In genomic region chr5:102069051-102069766, GRCm38 (mm10) we compare ENCODE assay signal across 8 mouse cellular contexts. TPM values are rescaled to one million over a fixed set of nuclear protein-coding genes. Genes with fewer than 3 reads are reported as not detected.
DNase-seq lines count a peak whose midpoint lies in the region; ATAC-seq and TF ChIP-seq lines count a peak whose summit lies in the region.

No protein-coding gene starts in this region.

- TF ChIP-seq POLR2A in bone marrow, adult 2 months (IDR thresholded peaks at IDR 0.05; ENCODE audit: borderline replicate concordance, control insufficient read depth, low read depth, low read length): no peak
- no peak; the same call in 1 of the 2 replicates for TF ChIP-seq POLR2A in embryonic fibroblast, embryonic 13.5 days (IDR thresholded peaks at IDR 0.05; ENCODE audit: low read depth, low read length)

- peak overlapping the region; percentile 95 for H3K9ac ChIP-seq in heart, embryonic 14.5 days (ENCODE audit: low read length)
- H3K9ac ChIP-seq in lung, embryonic 14.5 days: peak overlapping the region; percentile 96
- peak overlapping the region; percentile 98 for H3K9ac ChIP-seq in neural tube, embryonic 15.5 days (replicated peaks)

- no peaks in the 10 kb centered on the region for H3K4me1 ChIP-seq in bone marrow, adult 2 months (ENCODE audit: control insufficient read depth, insufficient read depth, low read length)
- no peaks in the 10 kb centered on the region for H3K4me1 ChIP-seq in embryonic fibroblast, embryonic 13.5 days (ENCODE audit: control insufficient read depth, insufficient read depth, low read length)
- H3K4me1 ChIP-seq in heart, embryonic 14.5 days (ENCODE audit: control insufficient read depth in 2 of 2, insufficient read depth in 2 of 2, low read length in 2 of 2): peaks cover 0 to 15% of the 10 kb centered on the region in 2 experiments; a peak in 3 of 4 replicates
- peaks cover 3% of the 10 kb centered on the region; the same call in 1 of the 2 replicates for H3K4me1 ChIP-seq in lung, embryonic 14.5 days (ENCODE audit: insufficient read depth)
- peaks cover 54% of the 10 kb centered on the region for H3K4me1 ChIP-seq in neural tube, embryonic 15.5 days

- no peaks in the 10 kb centered on the region for H3K9me3 ChIP-seq in heart, embryonic 14.5 days (ENCODE audit: control insufficient read depth, low read length)
- H3K9me3 ChIP-seq in lung, embryonic 14.5 days (ENCODE audit: low read depth, low read length): no peaks in the 10 kb centered on the region
- no peaks in the 10 kb centered on the region for H3K9me3 ChIP-seq in neural tube, embryonic 15.5 days (replicated peaks)

- peak; percentile 29 for DNase-seq in 3T3-L1 (ENCODE audit: low read depth, low spot score)
- DNase-seq in kidney, postnatal 36 days: peak; percentile 48 to 80
- DNase-seq in lung, embryonic 14.5 days: peak; percentile 78

- peak overlapping the region; percentile 86 for H3K4me2 ChIP-seq in heart, embryonic 14.5 days (ENCODE audit: low read length)
- peak overlapping the region; percentile 88 for H3K4me2 ChIP-seq in lung, embryonic 14.5 days
- H3K4me2 ChIP-seq in neural tube, embryonic 15.5 days: peak overlapping the region; percentile 71

- TF ChIP-seq CTCF in bone marrow, adult 2 months (IDR thresholded peaks at IDR 0.05; ENCODE audit: control insufficient read depth, insufficient read depth, low read length): no peak
- TF ChIP-seq CTCF in embryonic fibroblast, embryonic 13.5 days (IDR thresholded peaks at IDR 0.05; ENCODE audit: borderline replicate concordance, insufficient read depth, low read length): no peak
- no peak for TF ChIP-seq CTCF in lung, embryonic 14.5 days (IDR thresholded peaks at IDR 0.05; ENCODE audit: low read depth)

- H3K27me3 ChIP-seq in heart, embryonic 14.5 days (ENCODE audit: control insufficient read depth, insufficient read depth, low read length): no peaks in the 10 kb centered on the region
- no peaks in the 10 kb centered on the region for H3K27me3 ChIP-seq in lung, embryonic 14.5 days (ENCODE audit: insufficient read depth, low read length)
- no peaks in the 10 kb centered on the region for H3K27me3 ChIP-seq in neural tube, embryonic 15.5 days (replicated peaks)

- peak; percentile 87 for ATAC-seq in heart, embryonic 14.5 days (ENCODE audit: insufficient number of reproducible peaks, insufficient read depth, low FRiP score, low read depth)
- peak; percentile 88 for ATAC-seq in lung, embryonic 14.5 days (ENCODE audit: insufficient read depth)
- ATAC-seq in neural tube, embryonic 15.5 days (ENCODE audit: low FRiP score): peak; percentile 82
- ATAC-seq in activated CD4-positive, CD25-positive, alpha-beta regulatory T cell, adult 4 months: no peak

- H3K4me3 ChIP-seq in bone marrow, adult 2 months (replicated peaks; ENCODE audit: control insufficient read depth, low read depth, low read length): peak overlapping the region; percentile 84
- H3K4me3 ChIP-seq in embryonic fibroblast, embryonic 13.5 days (ENCODE audit: insufficient read depth, low read length): peak overlapping the region; percentile 59
- peak overlapping the region; percentile 91 to 92 for H3K4me3 ChIP-seq in heart, embryonic 14.5 days (ENCODE audit: control insufficient read depth in 1 of 2, insufficient read depth in 1 of 2, low read depth in 1 of 2, low read length in 2 of 2)
- peak overlapping the region; percentile 83 for H3K4me3 ChIP-seq in lung, embryonic 14.5 days (ENCODE audit: low read depth, low read length)
- peak overlapping the region; percentile 90 for H3K4me3 ChIP-seq in neural tube, embryonic 15.5 days (replicated peaks)

- WGBS in bone marrow, adult 2 months: 2% methylated on average over 79 of the region's 92 CpGs
- WGBS in heart, embryonic 14.5 days: under 1% methylated on average over 77 of the region's 92 CpGs
- under 1% methylated on average over 61 of the region's 92 CpGs for WGBS in lung, embryonic 14.5 days
- under 1% methylated on average over 67 of the region's 92 CpGs for WGBS in neural tube, embryonic 15.5 days

- H3K36me3 ChIP-seq in heart, embryonic 14.5 days (ENCODE audit: control insufficient read depth, insufficient read depth, low read length): 0 out of 2 replicates have a peak, but pooled peaks cover 3% of the 10 kb centered on the region
- 0 out of 2 replicates have a peak, but pooled peaks cover 8% of the 10 kb centered on the region for H3K36me3 ChIP-seq in lung, embryonic 14.5 days (ENCODE audit: insufficient read depth)
- H3K36me3 ChIP-seq in neural tube, embryonic 15.5 days: no peaks in the 10 kb centered on the region

- H3K27ac ChIP-seq in bone marrow, adult 2 months (ENCODE audit: control insufficient read depth, insufficient read depth, low read depth, low read length, poor library complexity): peak overlapping the region; percentile 77
- peak overlapping the region; percentile 81 for H3K27ac ChIP-seq in embryonic fibroblast, embryonic 13.5 days (ENCODE audit: insufficient read depth, low read length)
- peak overlapping the region; percentile 86 to 89 for H3K27ac ChIP-seq in heart, embryonic 14.5 days (replicated peaks in 1 of 2; ENCODE audit: control insufficient read depth in 1 of 2, insufficient read depth in 1 of 2, low read depth in 2 of 2, low read length in 2 of 2)
- H3K27ac ChIP-seq in lung, embryonic 14.5 days (ENCODE audit: low read depth): peak overlapping the region; percentile 95
- peak overlapping the region; percentile 99 for H3K27ac ChIP-seq in neural tube, embryonic 15.5 days (replicated peaks)

RNA-seq across cellular contexts. Expression of gene Wdfy3, which starts 0.5 kb away (rescaled TPM):
- polyA plus RNA-seq in bone marrow, adult 2 months (2011; ENCODE audit: insufficient read depth, insufficient read length, low replicate concordance, missing spikeins): 5.2 and 13.7 TPM in 2 replicates
- polyA plus RNA-seq in embryonic fibroblast, embryonic 13.5 days (2011; ENCODE audit: insufficient read length, low read depth, missing spikeins): 38.5 and 39.2 TPM in 2 replicates
- 14.8 and 15.1 TPM in 2 replicates for polyA plus RNA-seq in heart, embryonic 14.5 days (2014; fragmentation: Nextera tagmentation; extraction: Ambion mirVana)
- 20.4 and 21.7 TPM in 2 replicates for polyA plus RNA-seq in lung, embryonic 14.5 days (2014; fragmentation: Nextera tagmentation; extraction: Ambion mirVana)
- polyA plus RNA-seq in neural tube, embryonic 15.5 days (2015; fragmentation: Nextera tagmentation; extraction: Ambion mirVana): 20.5 and 22.9 TPM in 2 replicates
- under 1 TPM; 0.07 to 0.10 TPM for polyA plus RNA-seq in activated CD4-positive, CD25-positive, alpha-beta regulatory T cell, adult 4 months (2017; shearing (Covaris generic))
